Mouse (Mus musculus) heart, postnatal 0 days (tissue): ENCODE measurements around the gene Klf7. TPM values are rescaled to one million over a fixed set of nuclear protein-coding genes. Genes with fewer than 3 reads are reported as not detected.
"Not testable (repeated sequence)": the region's sequence is repeated elsewhere in the genome, so short reads cannot be mapped to it uniquely, and the experiment has no call there.

Source experiments
- ATAC-seq: fragments of 200-750 bp; cut with Nextera tagmentation; 2 replicates; pipeline ENCODE4 v1.8.0; 2017; ENCODE audit warnings: low read depth, moderate number of reproducible peaks, moderate library complexity; ENCODE audit not compliant: insufficient read depth
- DNase-seq: peaks from one replicate; pipeline ENCODE4 v3.0.0-alpha.2; 2016; ENCODE audit warnings: low spot score
- H3K27ac ChIP-seq: fragments of 300-500 bp; sonication (generic); 2 replicates; pipeline ENCODE4 v1.5.1; 2014; ENCODE audit warnings: low read depth, mild to moderate bottlenecking
- H3K27me3 ChIP-seq: fragments of 300-500 bp; sonication (generic); 2 replicates; pipeline ENCODE4 v1.6.1; 2014; ENCODE audit warnings: low read length, mixed read lengths; ENCODE audit not compliant: control insufficient read depth, insufficient read depth
- H3K36me3 ChIP-seq: fragments of 300-500 bp; sonication (generic); replicated peaks from 2 replicates; pipeline ENCODE4 v1.6.1; 2014; ENCODE audit warnings: low read length, mixed read lengths; ENCODE audit not compliant: control insufficient read depth, insufficient read depth
- H3K4me1 ChIP-seq: fragments of 300-500 bp; sonication (generic); 2 replicates; pipeline ENCODE4 v1.6.1; 2014; ENCODE audit warnings: antibody characterized with exemption; ENCODE audit not compliant: control insufficient read depth, insufficient read depth
- H3K4me2 ChIP-seq: fragments of 300-500 bp; sonication (generic); 2 replicates; pipeline ENCODE4 v1.6.1; 2014; ENCODE audit warnings: low read depth, mild to moderate bottlenecking, low read length, moderate library complexity
- H3K4me3 ChIP-seq: fragments of 300-500 bp; sonication (generic); 2 replicates; pipeline ENCODE4 v1.5.1; 2014; ENCODE audit warnings: low read depth, low read length
- H3K9ac ChIP-seq: fragments of 300-500 bp; sonication (generic); replicated peaks from 2 replicates; pipeline ENCODE4 v1.6.1; 2014; ENCODE audit warnings: low read depth, low read length, mixed read lengths
- H3K9me3 ChIP-seq: fragments of 300-500 bp; sonication (generic); replicated peaks from 2 replicates; pipeline ENCODE4 v1.6.1; 2016; ENCODE audit warnings: low read length; ENCODE audit not compliant: control insufficient read depth
- CTCF ChIP-seq: IDR thresholded peaks from 2 replicates; pipeline ENCODE4 v1.5.1; 2016; ENCODE audit warnings: antibody characterized with exemption, control low read depth, low read depth
- EP300 ChIP-seq: IDR thresholded peaks from 2 replicates; pipeline ENCODE4 v1.6.1; 2016; ENCODE audit warnings: antibody characterized with exemption, low read depth
- WGBS: fragments of 180-500 bp; shearing (Covaris S2); extraction: QIAGEN DNeasy Blood & Tissue Kit; methylation state at CpG from one replicate; pipeline ENCODE4 v1.1.7; 2014; 5-methylcytosine and 5-hydroxymethylcytosine counted together
- polyA plus RNA-seq: library from polyadenylated mRNA; unstranded; fragments of >200 nt; fragmentation: Nextera tagmentation; extraction: Ambion mirVana; gene quantifications from 2 replicates; pipeline ENCODE4 v1.2.1, GENCODE M21; 2015
- total RNA-seq: library from RNA; depleted of rRNA; stranded (reverse); fragments of >200 nt; gene quantifications from 2 replicates; pipeline ENCODE4 v1.2.3, GENCODE M21; 2014; ENCODE audit warnings: low replicate concordance

Klf7 gene
- total and polyA plus RNA-seq, 2 experiments from 2014 or later, result 8.6 to 17.4 TPM

DNA sequence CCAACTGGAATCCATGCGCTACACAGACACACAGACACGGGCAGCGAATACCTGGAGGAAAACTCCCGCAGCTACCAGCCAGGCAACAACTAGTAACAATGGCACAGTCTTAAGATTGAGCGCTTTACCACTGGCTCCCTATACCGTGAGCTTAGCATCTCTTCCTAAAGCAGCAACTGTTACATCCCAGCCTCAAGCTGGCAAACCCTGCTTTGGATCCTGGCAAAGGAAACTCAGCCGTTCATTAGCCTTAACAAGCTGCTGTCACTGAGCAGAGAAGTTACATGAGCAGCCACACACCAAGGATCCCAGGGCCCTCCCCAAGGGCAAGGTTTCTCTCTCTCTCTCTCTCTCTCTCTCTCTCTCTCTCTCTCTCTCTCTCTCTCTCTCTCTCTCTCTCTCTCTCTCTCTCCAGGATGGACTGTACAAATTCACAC, 2.7 kb downstream of the Klf7 start:
- no peaks in the 10 kb centered on the region for H3K36me3 ChIP-seq
- H3K27me3 ChIP-seq, result no peaks in the 10 kb centered on the region
- peak overlapping the region; percentile 71 for H3K4me2 ChIP-seq
- WGBS, result 6% methylated on average over 7 of the region's 7 CpGs
- ATAC-seq (no peak), DNase-seq (no peak)
- H3K4me3 ChIP-seq, result peak overlapping the region; percentile 88
- H3K9me3 ChIP-seq, result no peaks in the 10 kb centered on the region
- no peak for TF ChIP-seq CTCF
- TF ChIP-seq EP300, result no peak
- peak overlapping the region; percentile 98 for H3K27ac ChIP-seq
- H3K9ac ChIP-seq, result peak overlapping the region; percentile 93
- peaks cover 27% of the 10 kb centered on the region for H3K4me1 ChIP-seq

DNA sequence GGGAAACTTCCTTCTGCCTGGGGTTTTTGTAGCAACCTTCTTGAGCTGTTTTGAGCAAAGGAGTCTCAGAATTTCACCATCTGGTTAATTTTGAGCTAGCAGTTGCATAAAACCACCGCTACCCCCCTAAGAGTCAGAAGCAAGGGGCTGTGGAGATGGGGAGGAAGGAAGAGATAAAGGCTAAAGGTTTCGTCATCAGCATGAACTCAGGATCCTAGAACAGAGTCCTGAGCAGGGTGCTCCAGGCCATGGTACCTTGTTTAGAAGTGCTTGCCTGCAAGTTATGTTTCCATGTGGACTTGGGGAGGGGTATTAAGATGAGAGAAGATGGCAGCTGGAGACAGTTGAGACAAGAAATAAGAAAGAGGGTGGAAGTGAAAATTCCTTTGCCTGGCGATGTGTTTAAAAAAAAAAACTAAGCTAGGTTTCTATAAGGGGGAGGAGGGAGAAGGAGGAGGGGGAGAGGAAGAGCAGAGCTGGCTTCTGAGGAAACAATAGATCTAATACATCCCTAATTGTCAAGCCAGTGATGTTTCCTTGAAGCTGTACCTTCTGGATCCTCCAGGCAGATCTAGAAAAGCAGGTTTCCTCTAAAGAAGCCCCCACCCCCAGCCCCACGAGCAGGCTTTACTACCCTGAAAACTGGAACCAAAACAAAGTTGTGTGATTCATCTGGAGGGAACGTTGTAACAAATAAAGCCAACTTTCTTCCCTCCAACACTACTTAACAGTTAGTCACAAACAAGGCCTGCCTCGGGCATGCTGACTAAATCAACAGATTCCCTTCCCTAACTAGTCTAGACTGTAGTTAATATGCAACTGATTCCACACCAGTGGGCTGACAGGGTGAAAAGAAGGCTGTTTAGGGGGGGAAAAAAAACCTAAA, 3.6 kb downstream of the Klf7 start:
- H3K9me3 ChIP-seq, result no peaks in the 10 kb centered on the region
- H3K36me3 ChIP-seq, result no peaks in the 10 kb centered on the region
- H3K27me3 ChIP-seq, result no peaks in the 10 kb centered on the region
- peak overlapping the region; percentile 88 for H3K4me3 ChIP-seq
- 40% methylated on average over 6 of the region's 6 CpGs for WGBS
- H3K9ac ChIP-seq, result peak overlapping the region; percentile 93; the same call in 1 of the 2 replicates
- H3K4me1 ChIP-seq, result peaks cover 30% of the 10 kb centered on the region
- DNase-seq (no peak), ATAC-seq (no peak)
- TF ChIP-seq EP300, result no peak
- no peak for TF ChIP-seq CTCF
- peak overlapping the region; percentile 71 for H3K4me2 ChIP-seq
- H3K27ac ChIP-seq, result peak overlapping the region; percentile 98

DNA sequence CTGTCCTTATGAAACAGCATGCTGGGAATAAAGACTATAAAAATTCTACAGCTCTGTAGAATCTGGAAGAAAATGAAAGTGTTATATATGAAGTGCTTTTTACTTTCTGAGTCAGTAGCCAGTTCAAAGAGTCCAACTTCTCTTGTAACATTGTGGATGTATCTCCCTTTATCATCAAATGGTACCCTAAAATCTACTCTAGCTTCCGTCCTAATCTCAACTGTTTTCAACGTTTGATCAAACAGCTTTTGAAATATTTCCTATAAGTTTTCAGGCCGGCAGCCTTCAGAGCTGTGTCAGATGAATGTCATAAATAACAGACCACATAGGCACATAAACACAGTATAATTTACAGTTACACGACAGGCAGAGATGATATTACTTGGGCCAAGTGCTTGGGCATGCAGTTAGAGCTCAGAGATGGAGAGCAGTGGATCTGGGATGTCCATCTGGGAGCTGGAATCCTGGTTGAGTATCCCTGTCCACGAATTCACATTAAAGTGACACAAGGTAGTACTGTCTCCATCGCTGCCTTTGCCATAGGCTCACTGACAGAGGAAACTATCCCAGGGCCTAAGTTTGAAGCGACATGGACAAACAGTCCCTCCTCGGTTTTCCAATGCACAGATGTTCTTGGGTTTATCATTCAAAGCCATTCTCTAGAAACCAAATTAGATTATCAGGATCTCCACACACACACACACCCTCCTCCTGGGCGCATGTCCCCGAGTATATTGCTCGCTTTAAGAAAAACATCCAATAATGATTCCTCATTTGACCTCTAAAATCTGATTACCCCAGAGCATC, 4.4 kb downstream of the Klf7 start:
- Histone ChIP-seq H3K9me3 (no peaks in the 10 kb centered on the region), H3K4me1 (peaks cover 30% of the 10 kb centered on the region), H3K27me3 (no peaks in the 10 kb centered on the region), H3K4me2 (peak overlapping the region; percentile 71), H3K9ac (peak overlapping the region; percentile 93; the same call in 1 of the 2 replicates), H3K27ac (peak overlapping the region; percentile 14; the same call in 1 of the 2 replicates), H3K36me3 (no peaks in the 10 kb centered on the region), H3K4me3 (peak overlapping the region; percentile 88)
- ATAC-seq (no peak), DNase-seq (no peak)
- TF ChIP-seq EP300 (no peak), CTCF (no peak)
- 69% methylated on average over 11 of the region's 11 CpGs for WGBS

DNA sequence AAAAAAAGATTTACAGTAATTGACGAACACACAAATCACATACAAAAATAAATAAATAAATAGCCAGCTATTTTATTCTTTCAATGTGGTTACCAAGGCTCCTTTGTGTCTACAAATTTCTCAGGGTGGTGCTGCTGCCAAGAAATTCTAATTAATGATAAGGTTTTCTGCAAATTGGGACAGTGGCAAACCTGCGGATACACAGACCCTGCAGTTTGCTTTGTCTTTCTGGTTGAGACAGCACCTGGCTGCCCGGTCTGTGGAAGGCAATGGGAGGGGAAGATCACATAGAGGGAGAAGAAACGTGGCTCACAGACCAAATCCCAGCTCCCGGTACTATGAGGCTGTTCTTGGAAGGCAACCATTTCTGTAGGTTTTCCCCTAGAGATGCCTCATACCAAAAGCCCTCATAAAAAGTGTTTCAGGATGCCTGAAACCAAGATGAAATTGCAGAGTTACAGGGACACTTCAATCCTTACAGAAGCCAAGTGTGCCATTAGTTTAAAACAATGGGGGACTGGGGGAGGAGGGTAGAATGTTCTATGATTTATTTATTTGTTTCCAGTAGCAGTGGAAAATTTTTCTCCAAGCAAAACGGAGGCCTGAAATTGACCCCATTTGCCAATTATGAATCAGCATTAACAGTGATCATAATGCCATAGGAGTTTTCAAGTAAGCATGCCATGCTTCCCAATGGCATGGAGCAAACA, 5.2 kb downstream of the Klf7 start:
- TF ChIP-seq CTCF, result no peak
- TF ChIP-seq EP300, result no peak
- H3K9ac ChIP-seq, result no peak overlapping the region
- H3K27me3 ChIP-seq, result no peaks in the 10 kb centered on the region
- H3K4me2 ChIP-seq, result peak overlapping the region; percentile 17
- 65% methylated on average over 6 of the region's 6 CpGs for WGBS
- no peaks in the 10 kb centered on the region for H3K9me3 ChIP-seq
- ATAC-seq (no peak), DNase-seq (no peak)
- H3K4me1 ChIP-seq, result peaks cover 27% of the 10 kb centered on the region
- H3K27ac ChIP-seq, result no peak overlapping the region
- H3K36me3 ChIP-seq, result no peaks in the 10 kb centered on the region
- no peak overlapping the region for H3K4me3 ChIP-seq

DNA sequence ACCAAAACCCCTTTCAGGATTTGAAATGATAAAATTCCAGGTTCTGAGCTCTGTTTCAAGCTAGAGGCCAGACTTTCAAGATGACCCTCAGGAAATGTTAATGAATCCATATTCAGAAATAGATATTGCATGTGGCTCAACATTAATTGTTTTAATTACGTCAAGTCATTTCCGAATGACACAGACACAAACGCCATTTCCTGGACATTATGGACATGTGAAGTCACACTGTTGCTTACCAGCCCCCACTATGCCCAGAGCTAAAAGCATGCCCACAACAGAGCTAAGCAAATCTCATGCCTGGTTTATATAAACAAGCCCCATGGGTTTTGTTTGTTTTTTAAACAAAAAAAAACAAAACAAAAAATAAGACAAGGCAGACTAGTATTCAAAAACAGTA, 7.5 kb downstream of the Klf7 start:
- H3K9ac ChIP-seq, result no peak overlapping the region
- no peaks in the 10 kb centered on the region for H3K9me3 ChIP-seq
- 59% methylated on average over 3 of the region's 3 CpGs for WGBS
- H3K4me2 ChIP-seq, result no peak overlapping the region
- DNase-seq, result no peak
- no peak overlapping the region for H3K27ac ChIP-seq
- peaks cover 27% of the 10 kb centered on the region for H3K4me1 ChIP-seq
- H3K27me3 ChIP-seq, result no peaks in the 10 kb centered on the region
- H3K36me3 ChIP-seq, result no peaks in the 10 kb centered on the region
- ATAC-seq, result no peak
- H3K4me3 ChIP-seq, result no peak overlapping the region
- TF ChIP-seq EP300 (no peak), CTCF (no peak)

- not testable (repeated sequence) for H3K4me2 ChIP-seq, H3K9ac ChIP-seq, H3K4me3 ChIP-seq, H3K9me3 ChIP-seq, H3K27me3 ChIP-seq, H3K27ac ChIP-seq, ATAC-seq, DNase-seq
- Histone ChIP-seq H3K4me1 (peaks cover 16% of the 10 kb centered on the region), H3K36me3 (peaks cover 14% of the 10 kb centered on the region)
- WGBS, result 61% methylated on average over 3 of the region's 3 CpGs
Observed at GRCm38 (mm10) chr1:64108653-64109052, 13.4 kb downstream of the Klf7 start.
